Mouse (Mus musculus) neural tube, embryonic 15.5 days (tissue): ENCODE data around the gene Gm21905. TPM values are rescaled to one million over a fixed set of nuclear protein-coding genes. Genes with fewer than 3 reads are reported as not detected.

Experiments used
- ATAC-seq: fragments of 200-750 bp; cut with Nextera tagmentation; 2 replicates; pipeline ENCODE4 v1.8.0; 2017; ENCODE audit warnings: mild to moderate bottlenecking, moderate TSS enrichment, moderate library complexity; ENCODE audit not compliant: low FRiP score
- H3K27ac ChIP-seq: fragments of 300-500 bp; sonication (generic); replicated peaks from 2 replicates; pipeline ENCODE4 v1.5.1; 2015; ENCODE audit warnings: mild to moderate bottlenecking, inconsistent platforms
- H3K27me3 ChIP-seq: fragments of 300-500 bp; sonication (generic); replicated peaks from 2 replicates; pipeline ENCODE4 v1.6.1; 2015; ENCODE audit warnings: inconsistent platforms
- H3K36me3 ChIP-seq: fragments of 300-500 bp; sonication (generic); 2 replicates; pipeline ENCODE4 v1.6.1; 2015; ENCODE audit warnings: inconsistent platforms
- H3K4me1 ChIP-seq: fragments of 300-500 bp; sonication (generic); 2 replicates; pipeline ENCODE4 v1.6.1; 2015; ENCODE audit warnings: inconsistent platforms
- H3K4me2 ChIP-seq: fragments of 300-500 bp; sonication (generic); 2 replicates; pipeline ENCODE4 v1.6.1; 2015; ENCODE audit warnings: inconsistent platforms, mild to moderate bottlenecking, moderate library complexity
- H3K4me3 ChIP-seq: fragments of 300-500 bp; sonication (generic); replicated peaks from 2 replicates; pipeline ENCODE4 v1.5.1; 2015; ENCODE audit warnings: mild to moderate bottlenecking, inconsistent platforms
- H3K9ac ChIP-seq: fragments of 300-500 bp; sonication (generic); replicated peaks from 2 replicates; pipeline ENCODE4 v1.6.1; 2015; ENCODE audit warnings: mild to moderate bottlenecking, inconsistent platforms
- H3K9me3 ChIP-seq: fragments of 300-500 bp; sonication (generic); replicated peaks from 2 replicates; pipeline ENCODE4 v1.6.1; 2016; ENCODE audit warnings: inconsistent platforms
- WGBS: fragments of 180-500 bp; shearing (Covaris S2); methylation state at CpG from one replicate; pipeline ENCODE4 v1.1.7; 2015; ENCODE audit warnings: mixed read lengths; 5-methylcytosine and 5-hydroxymethylcytosine counted together
- polyA plus RNA-seq: library from polyadenylated mRNA; unstranded; fragments of >200 nt; fragmentation: Nextera tagmentation; extraction: Ambion mirVana; gene quantifications from 2 replicates; pipeline ENCODE4 v1.2.1, GENCODE M21; 2015

The Gm21905 gene
- polyA plus RNA-seq, 1 experiment from 2014 or later, result not detected

DNA sequence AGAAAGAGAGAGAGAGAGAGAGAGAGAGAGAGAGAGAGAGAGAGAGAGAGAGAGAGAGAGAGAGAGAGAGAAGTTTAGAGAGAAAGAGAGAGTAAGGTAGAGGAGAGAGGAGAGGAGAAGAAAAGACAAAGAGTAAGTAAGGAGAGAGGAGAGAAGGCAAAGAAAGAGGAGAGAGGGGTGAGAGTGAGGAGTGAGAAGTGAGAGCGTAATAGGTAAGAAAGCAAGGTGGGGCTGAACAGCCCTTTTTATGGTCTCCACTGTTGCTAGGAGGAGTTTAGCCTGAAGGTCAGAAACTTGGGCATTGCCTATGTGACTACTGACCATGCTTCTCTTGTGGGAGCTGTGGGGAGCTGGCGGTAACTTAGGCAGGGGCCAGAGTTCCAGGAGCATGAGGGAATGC lies 4.9 kb downstream of the Gm21905 start, which contains the start of gene Gm5108:
Gene Gm5108, plus strand, starts transcription at position 301 of the 400 bp plus-strand sequence.
- no peak for ATAC-seq
- H3K27ac ChIP-seq, result no peak within 1 kb of the TSS
- H3K27me3 ChIP-seq, result no peaks in the 10 kb centered on the region
- no peaks in the 10 kb centered on the region for H3K4me1 ChIP-seq
- no peak within 1 kb of the TSS for H3K4me3 ChIP-seq
- H3K9ac ChIP-seq, result no peak within 1 kb of the TSS
- H3K36me3 ChIP-seq, result no peaks in the 10 kb centered on the region
- 89% methylated on average over 2 of the region's 2 CpGs for WGBS
- no peaks in the 10 kb centered on the region for H3K9me3 ChIP-seq
- no peak within 1 kb of the TSS for H3K4me2 ChIP-seq

DNA sequence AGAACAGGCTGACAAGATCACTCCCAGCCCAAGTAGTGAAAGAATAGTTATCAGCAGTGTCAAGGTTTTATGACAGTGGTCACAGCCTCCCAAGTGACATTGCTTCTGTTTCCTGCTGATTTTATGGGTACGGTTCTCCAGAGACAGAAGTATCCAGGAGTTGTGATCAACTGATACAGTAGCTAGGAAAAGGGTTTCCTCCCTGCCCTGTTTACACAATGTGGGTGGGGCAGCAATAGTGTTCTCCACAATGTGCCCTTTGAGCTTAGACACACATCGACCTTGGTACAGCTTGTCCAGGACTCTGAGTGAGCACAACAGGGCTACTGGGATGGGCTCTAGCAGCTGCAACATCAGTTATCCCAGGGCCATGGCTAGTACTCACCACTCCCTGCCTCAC lies 14.6 kb downstream of the Gm21905 start:
- no peak overlapping the region for H3K4me3 ChIP-seq
- no peaks in the 10 kb centered on the region for H3K27me3 ChIP-seq
- no peaks in the 10 kb centered on the region for H3K9me3 ChIP-seq
- no peaks in the 10 kb centered on the region for H3K4me1 ChIP-seq
- no peak overlapping the region for H3K4me2 ChIP-seq
- no peak for ATAC-seq
- H3K36me3 ChIP-seq, result no peaks in the 10 kb centered on the region
- 15% methylated on average over 2 of the region's 2 CpGs for WGBS
- H3K9ac ChIP-seq, result no peak overlapping the region
- H3K27ac ChIP-seq, result no peak overlapping the region

DNA sequence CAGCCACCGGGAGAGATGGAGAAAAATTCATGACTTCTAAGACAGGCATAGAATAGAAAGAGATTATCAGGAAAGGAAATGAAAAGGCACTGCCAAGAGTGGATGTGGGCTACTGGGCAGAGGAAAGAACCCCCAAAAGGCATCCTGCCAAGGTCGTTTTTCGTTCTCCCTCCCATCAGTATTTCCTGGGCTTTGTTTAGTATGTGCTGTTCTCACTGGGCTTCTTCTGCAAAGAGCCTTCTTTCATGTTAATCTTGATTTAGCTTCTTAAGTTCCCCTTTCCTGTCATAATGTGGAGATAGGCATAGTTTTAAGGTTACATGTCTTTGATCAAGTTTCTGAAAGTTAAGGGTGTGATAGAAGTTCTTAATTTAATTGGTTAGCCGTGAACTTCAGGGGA lies 15.6 kb downstream of the Gm21905 start:
- Histone ChIP-seq H3K9me3 (no peaks in the 10 kb centered on the region), H3K4me3 (no peak overlapping the region), H3K4me1 (no peaks in the 10 kb centered on the region), H3K36me3 (no peaks in the 10 kb centered on the region), H3K27ac (no peak overlapping the region), H3K27me3 (no peaks in the 10 kb centered on the region), H3K4me2 (no peak overlapping the region), H3K9ac (no peak overlapping the region)
- no peak for ATAC-seq
- WGBS, result 51% methylated on average over 4 of the region's 4 CpGs

DNA sequence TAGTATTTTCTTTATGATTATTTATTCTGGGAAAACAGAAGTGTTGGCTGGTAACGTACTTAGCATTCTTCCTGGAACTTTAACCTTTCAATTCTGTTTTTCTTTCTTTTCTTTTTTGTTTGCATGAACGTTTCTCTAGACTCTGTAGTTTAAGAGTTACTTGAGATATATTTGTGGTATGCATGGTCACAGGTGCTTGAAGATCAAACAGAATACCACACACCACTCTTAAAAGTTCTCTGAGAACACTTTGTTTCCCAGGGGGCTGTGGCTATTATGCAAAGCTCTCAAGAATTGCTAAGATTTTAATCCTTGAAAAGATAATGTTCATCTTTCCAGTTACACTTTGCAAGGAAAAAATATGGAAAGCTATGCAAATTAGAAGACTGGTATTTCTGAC lies 41.7 kb downstream of the Gm21905 start:
- ATAC-seq, result no peak
- H3K27me3 ChIP-seq, result no peaks in the 10 kb centered on the region

DNA sequence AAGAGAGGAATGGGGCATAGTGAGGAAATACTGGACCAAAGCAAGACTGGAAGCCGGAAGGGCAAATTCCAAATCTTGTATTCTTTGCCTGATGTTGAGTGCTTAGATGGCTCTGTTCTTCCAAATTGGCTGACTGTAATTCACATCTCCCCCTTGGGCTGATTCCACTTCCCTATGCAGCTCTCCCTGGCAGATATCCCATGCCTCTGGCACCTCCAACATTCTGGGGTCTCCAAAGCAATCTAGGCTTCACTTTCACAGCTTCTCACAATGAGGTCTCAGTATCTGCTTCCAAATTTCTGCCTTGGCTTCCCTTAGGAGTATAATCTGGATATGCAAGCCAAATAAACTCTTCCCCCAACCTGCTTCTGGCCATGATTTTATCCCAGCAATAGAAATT lies 47.3 kb downstream of the Gm21905 start:
- Histone ChIP-seq H3K4me2 (no peak overlapping the region), H3K27me3 (no peaks in the 10 kb centered on the region), H3K9me3 (no peaks in the 10 kb centered on the region), H3K27ac (no peak overlapping the region), H3K36me3 (no peaks in the 10 kb centered on the region), H3K4me3 (no peak overlapping the region), H3K9ac (no peak overlapping the region), H3K4me1 (no peaks in the 10 kb centered on the region)
- 91% methylated on average over 1 of the region's 1 CpGs for WGBS
- ATAC-seq, result no peak

More for the DNA sequence above, 41.7 kb downstream of the Gm21905 start:
- Histone ChIP-seq H3K36me3 (no peaks in the 10 kb centered on the region), H3K9ac (no peak overlapping the region), H3K4me1 (no peaks in the 10 kb centered on the region), H3K4me2 (no peak overlapping the region), H3K9me3 (no peaks in the 10 kb centered on the region), H3K4me3 (no peak overlapping the region), H3K27ac (no peak overlapping the region)
- WGBS, result 84% methylated on average over 2 of the region's 2 CpGs

DNA sequence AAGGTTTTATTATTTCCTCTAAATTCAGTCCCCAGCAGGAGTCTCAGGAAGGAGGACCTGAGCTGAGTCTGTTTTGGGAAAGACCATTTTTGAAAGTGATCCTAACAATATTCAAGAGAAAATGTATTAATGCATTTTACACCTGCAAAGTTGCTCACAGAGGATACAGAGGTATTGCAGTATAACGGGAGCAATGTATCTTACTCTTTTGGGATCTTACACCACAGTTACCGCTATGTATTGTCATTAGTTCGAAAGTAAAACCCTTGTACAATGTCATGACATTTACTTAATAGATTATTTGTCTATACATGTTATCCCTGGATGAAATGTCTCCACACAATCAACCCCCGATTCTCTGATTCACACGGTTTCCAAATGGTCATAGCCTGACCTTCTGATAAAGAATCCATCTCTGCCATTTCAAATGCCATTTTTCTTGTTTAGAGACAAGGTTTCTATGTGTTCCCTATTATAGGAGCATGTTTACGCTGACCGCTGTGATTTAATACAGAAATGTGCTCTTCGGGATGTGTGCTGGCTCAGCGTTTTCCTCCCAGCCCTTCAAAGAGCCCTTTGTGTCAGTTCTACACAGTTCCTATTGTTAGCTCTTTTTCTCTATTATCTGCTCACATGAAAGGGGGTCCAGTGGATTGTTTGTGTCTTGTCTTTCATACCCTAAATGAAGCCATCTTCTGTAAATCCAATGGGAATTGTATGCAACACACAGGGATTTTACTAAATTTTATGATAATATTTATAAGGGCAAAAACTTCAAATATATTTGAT lies 61.6 kb downstream of the Gm21905 start:
- 17% methylated on average over 9 of the region's 9 CpGs for WGBS
- H3K36me3 ChIP-seq, result no peaks in the 10 kb centered on the region
- H3K4me2 ChIP-seq, result peak overlapping the region; percentile 13; the same call in 1 of the 2 replicates
- no peaks in the 10 kb centered on the region for H3K27me3 ChIP-seq
- no peaks in the 10 kb centered on the region for H3K9me3 ChIP-seq
- H3K4me3 ChIP-seq, result no peak overlapping the region
- H3K9ac ChIP-seq, result no peak overlapping the region
- H3K4me1 ChIP-seq, result peaks cover 7% of the 10 kb centered on the region; the same call in 1 of the 2 replicates
- no peak overlapping the region for H3K27ac ChIP-seq
- peak; percentile 66; the same call in 1 of the 2 replicates for ATAC-seq

DNA sequence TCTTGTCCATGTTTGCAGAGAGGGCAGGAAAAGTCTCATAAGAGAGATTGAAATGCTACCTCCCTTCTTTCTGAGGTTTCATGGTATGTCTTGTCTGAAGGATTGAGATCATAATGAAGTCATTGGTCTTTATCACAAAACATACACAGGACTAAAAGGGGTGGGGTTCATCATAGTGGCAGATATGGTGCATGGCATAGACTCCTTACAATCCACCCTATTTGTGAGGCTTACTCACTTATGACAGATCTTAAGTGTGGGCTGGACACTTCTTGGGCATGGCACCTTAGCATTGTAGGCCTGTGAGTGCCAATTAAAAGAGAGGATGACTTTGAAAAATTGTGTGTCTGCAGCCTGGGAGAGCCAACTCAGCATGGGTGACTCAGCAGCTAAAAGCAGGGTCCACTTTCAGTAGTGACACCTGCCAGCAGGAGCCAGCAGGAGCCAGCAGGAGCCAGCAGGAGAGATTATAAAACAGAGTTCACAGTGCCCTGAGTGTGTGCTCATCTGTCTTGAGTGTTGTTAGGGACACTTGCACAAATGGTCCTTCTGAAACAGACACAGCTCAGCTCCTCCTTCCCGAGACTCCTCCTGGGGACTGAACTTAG lies 62.6 kb downstream of the Gm21905 start:
- no peak overlapping the region for H3K9ac ChIP-seq
- no peaks in the 10 kb centered on the region for H3K27me3 ChIP-seq
- H3K9me3 ChIP-seq, result no peaks in the 10 kb centered on the region
- ATAC-seq, result no peak; the same call in 1 of the 2 replicates
- H3K27ac ChIP-seq, result no peak overlapping the region
- no peak overlapping the region for H3K4me3 ChIP-seq
- WGBS, result 59% methylated on average over 1 of the region's 1 CpGs
- H3K36me3 ChIP-seq, result no peaks in the 10 kb centered on the region
- H3K4me1 ChIP-seq, result peaks cover 7% of the 10 kb centered on the region; the same call in 1 of the 2 replicates
- no peak overlapping the region for H3K4me2 ChIP-seq

Other genes starting within 250 kb of the Gm21905 start
- 50.7 and 56.5 TPM in 2 replicates for gene Atp8a1, start 99.0 kb downstream of the Gm21905 start, polyA plus RNA-seq
- not detected in 2 replicates for gene Gm5108, start 4.8 kb downstream of the Gm21905 start, polyA plus RNA-seq
- gene Grxcr1, start 85.4 kb upstream of the Gm21905 start, polyA plus RNA-seq, result not detected in 2 replicates